Mouse (Mus musculus) MEL (cell line): ENCODE measurements at regions not wholly inside any gene's neighbourhood (a gene's known extent, or its start where the extent isn't known, plus 50 kb on each side); places are given as distances from the start of the nearest gene placed in this dataset.
A peak's percentile ranks its signal among the peaks of the same experiment; 100 is the strongest.

Experiments
- CTCF ChIP-seq, 3 experiments: IDR thresholded peaks in 2 of 3; conservative IDR thresholded peaks in 1 of 3; 2 replicates each; pipeline ENCODE4 v1.5.1; 2011 to 2012; ENCODE audit warnings: low read length in 3 of 3, low read depth in 2 of 3, mild to moderate bottlenecking in 2 of 3, improper control_type of control experiment in 1 of 3, inconsistent platforms in 1 of 3, mixed read lengths in 1 of 3, moderate library complexity in 1 of 3; ENCODE audit not compliant: control insufficient read depth in 1 of 3, insufficient read depth in 1 of 3, poor library complexity in 1 of 3, severe bottlenecking in 1 of 3
- EP300 ChIP-seq, 2 experiments: IDR thresholded peaks; 2 replicates each; pipeline ENCODE4 v1.6.1; 2011; ENCODE audit warnings: improper control_type of control experiment in 2 of 2, low read length in 2 of 2, low read depth in 1 of 2, mild to moderate bottlenecking in 1 of 2
- GATA1 ChIP-seq: IDR thresholded peaks from 2 replicates; pipeline ENCODE4 v1.6.1; 2011; ENCODE audit warnings: low read depth, low read length, improper control_type of control experiment
- MXI1 ChIP-seq: IDR thresholded peaks from 2 replicates; pipeline ENCODE4 v1.6.1; 2011; ENCODE audit warnings: mild to moderate bottlenecking, low read depth, low read length, improper control_type of control experiment
- POLR2A ChIP-seq, 2 experiments: IDR thresholded peaks; 2 replicates each; pipeline ENCODE4 v1.6.1; 2011 to 2012; ENCODE audit warnings: low read length in 2 of 2, mild to moderate bottlenecking in 2 of 2, control low read depth in 1 of 2, improper control_type of control experiment in 1 of 2, low read depth in 1 of 2, moderate library complexity in 1 of 2; ENCODE audit not compliant: control insufficient read depth in 1 of 2, insufficient read depth in 1 of 2, poor library complexity in 1 of 2
- RCOR1 ChIP-seq: IDR thresholded peaks from 2 replicates; pipeline ENCODE4 v1.6.1; 2012; ENCODE audit warnings: low read depth, mild to moderate bottlenecking, inconsistent platforms, low read length, improper control_type of control experiment
- TCF12 ChIP-seq: IDR thresholded peaks from 2 replicates; pipeline ENCODE4 v1.6.1; 2014; ENCODE audit warnings: low read depth, mild to moderate bottlenecking, inconsistent platforms, low read length, improper control_type of control experiment, moderate library complexity
- ZNF384 ChIP-seq: IDR thresholded peaks from 2 replicates; pipeline ENCODE4 v1.6.1; 2012; ENCODE audit warnings: low read depth, mild to moderate bottlenecking, inconsistent platforms, low read length, improper control_type of control experiment

DNA sequence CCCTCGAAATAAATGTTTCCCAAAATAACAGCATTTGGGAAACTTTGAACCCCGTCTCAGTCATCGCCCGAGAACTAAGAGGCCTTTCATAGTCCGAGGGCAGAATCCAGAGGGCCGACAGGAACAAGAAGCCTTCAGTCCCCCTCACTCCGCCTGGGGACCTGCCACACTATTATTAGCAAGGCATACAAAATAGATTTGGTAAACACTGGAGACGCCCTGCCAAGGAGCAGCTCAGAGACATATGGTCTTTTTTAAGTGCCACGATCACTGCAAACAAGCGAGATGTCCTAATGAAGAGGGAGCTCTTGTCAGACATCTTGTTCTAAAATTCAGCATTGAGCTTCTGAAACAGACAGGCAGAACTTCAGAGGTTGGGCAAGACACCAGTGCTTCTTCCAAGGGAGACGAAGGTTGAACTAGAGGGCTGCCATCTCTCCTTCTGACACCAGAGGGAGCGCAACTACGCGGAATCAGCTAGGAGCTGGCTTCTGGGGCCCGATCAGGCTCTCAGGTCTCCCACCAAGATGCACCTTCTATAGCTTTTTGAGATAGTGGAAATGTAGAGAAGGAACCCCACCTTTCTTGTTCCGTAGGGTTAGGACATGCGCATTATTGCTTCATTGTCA is 226.2 kb downstream of the Rnf144b start:
- peak in 2 of 3 experiments; percentile 4 to 20; a peak in 1 of 6 replicates for TF ChIP-seq CTCF (IDR thresholded peaks at IDR 0.05 in 2 of 3, conservative IDR thresholded peaks at IDR 0.05 in 1 of 3; ENCODE audit: control insufficient read depth in 1 of 3, insufficient read depth in 1 of 3, low read depth in 2 of 3, low read length in 3 of 3, poor library complexity in 1 of 3, severe bottlenecking in 1 of 3)
- TF ChIP-seq TCF12, result no peak
- no peak for TF ChIP-seq GATA1
- TF ChIP-seq RCOR1, result no peak
- no peak for TF ChIP-seq MXI1
- no peak for TF ChIP-seq EP300 (IDR thresholded peaks at IDR 0.05; ENCODE audit: low read depth in 1 of 2, low read length in 2 of 2)
- TF ChIP-seq ZNF384, result no peak
- no peak for TF ChIP-seq POLR2A (IDR thresholded peaks at IDR 0.05; ENCODE audit: control insufficient read depth in 1 of 2, insufficient read depth in 1 of 2, low read depth in 1 of 2, low read length in 2 of 2, poor library complexity in 1 of 2)
